Mouse (Mus musculus) Patski (cell line): ENCODE data around the gene Elf5. TPM values are rescaled to one million over a fixed set of nuclear protein-coding genes. Genes with fewer than 3 reads are reported as not detected.

Source experiments
- ATAC-seq: fragments of 100-300 bp; one replicate; pipeline ENCODE4 v1.8.0; 2021
- CTCF ChIA-PET: fragments of 350-600 bp; sonication (Branson Sonifier 250); formaldehyde crosslinking; loops from one replicate; lab custom pipeline; 2022; ENCODE audit warnings: inconsistent platforms; lab: Charles Lee
- POLR2A ChIA-PET: fragments of 350-600 bp; sonication (Branson Sonifier 250); formaldehyde crosslinking; loops from one replicate; lab custom pipeline; 2022; ENCODE audit warnings: antibody characterized with exemption, inconsistent platforms; lab: Charles Lee
- DNase-seq: peaks from one replicate; pipeline ENCODE4 v3.0.0-alpha.2; 2011; ENCODE audit warnings: low read depth, low spot score
- H3K27me3 ChIP-seq: fragments of 371-371 bp; one replicate; pipeline ENCODE4 v1.5.1; 2021
- CTCF ChIP-seq: fragments of 100-300 bp; IDR thresholded peaks from one replicate; pipeline ENCODE4 v1.5.1; 2021
- in situ Hi-C: fragments of 300-500 bp; cut with MboI; formaldehyde crosslinking; loops from 3 replicates; pipeline ENCODE4 v1.11.1; 2018; ENCODE audit warnings: low pct_unique_long_range_greater_than_20kb, mixed read lengths
- polyA plus RNA-seq: library from polyadenylated mRNA; unstranded; gene quantifications from one replicate; pipeline ENCODE4 v1.2.3, GENCODE M21; 2021

The Elf5 gene
- polyA plus RNA-seq, 1 experiment from 2014 or later, result not detected

- in situ Hi-C loops, result loop anchor here (5.0 kb wide), 1 partner anchor 277 kb away; no protein-coding TSS in a partner anchor
Observed at GRCm38 (mm10) chr2:103465429-103465828, 53.9 kb downstream of the Elf5 start.

GRCm38 (mm10) chr2:103466272-103466671, 54.8 kb downstream of the Elf5 start:
- no peak for TF ChIP-seq CTCF
- in situ Hi-C loops, result loop anchor here (5.0 kb wide), 1 partner anchor 276 kb away; no protein-coding TSS in a partner anchor
- ChIA-PET POLR2A (no interaction called here), CTCF (interaction anchor here (0.8 to 4.3 kb wide), 5 partner anchors 9 to 80 kb away, joined by 3 to 16 read pairs (median 5); no protein-coding TSS in a partner anchor)
- H3K27me3 ChIP-seq, result no peaks in the 10 kb centered on the region
- ATAC-seq (no peak), DNase-seq (no peak)

More at GRCm38 (mm10) chr2:103465429-103465828, 53.9 kb downstream of the Elf5 start:
- ChIA-PET CTCF (interaction anchor here (1.1 to 4.3 kb wide), 4 partner anchors 10 to 81 kb away, joined by 3 to 16 read pairs (median 5); no protein-coding TSS in a partner anchor), POLR2A (no interaction called here)
- ATAC-seq, result no peak
- no peaks in the 10 kb centered on the region for H3K27me3 ChIP-seq
- no peak for DNase-seq
- no peak for TF ChIP-seq CTCF

GRCm38 (mm10) chr2:103466984-103467588, 55.6 kb downstream of the Elf5 start:
- no peak for TF ChIP-seq CTCF
- ATAC-seq (no peak), DNase-seq (no peak)
- CTCF ChIA-PET, result interaction anchor here (0.8 to 4.3 kb wide), 4 partner anchors 10 to 79 kb away, joined by 3 to 16 read pairs (median 4); no protein-coding TSS in a partner anchor
- H3K27me3 ChIP-seq, result no peaks in the 10 kb centered on the region
- in situ Hi-C loops, result loop anchor here (5.0 kb wide), 1 partner anchor 275 kb away; no protein-coding TSS in a partner anchor
- POLR2A ChIA-PET, result interaction anchor here (0.6 kb wide), 1 partner anchor 88 kb away, joined by 3 read pairs; no protein-coding TSS in a partner anchor

- ATAC-seq, result no peak
- in situ Hi-C loops, result no loop called here
- ChIA-PET POLR2A (no interaction called here), CTCF (no interaction called here)
- no peaks in the 10 kb centered on the region for H3K27me3 ChIP-seq
- no peak for TF ChIP-seq CTCF
- DNase-seq, result no peak
Observed at GRCm38 (mm10) chr2:103473362-103473761, 61.9 kb downstream of the Elf5 start.

GRCm38 (mm10) chr2:103476180-103476579, 64.7 kb downstream of the Elf5 start:
- ChIA-PET POLR2A (no interaction called here), CTCF (interaction anchor here (1.1 to 1.3 kb wide), 3 partner anchors 18 to 78 kb away, joined by 3 read pairs; no protein-coding TSS in a partner anchor)
- no peak for TF ChIP-seq CTCF
- DNase-seq, result no peak
- no peak for ATAC-seq
- H3K27me3 ChIP-seq, result no peaks in the 10 kb centered on the region
- in situ Hi-C loops, result no loop called here

- no peaks in the 10 kb centered on the region for H3K27me3 ChIP-seq
- CTCF ChIA-PET, result interaction anchor here (1.3 kb wide), 1 partner anchor 30 kb away, joined by 3 read pairs; no protein-coding TSS in a partner anchor
- in situ Hi-C loops, result no loop called here
- DNase-seq (no peak), ATAC-seq (no peak)
- TF ChIP-seq CTCF, result no peak
- POLR2A ChIA-PET, result no interaction called here
Observed at GRCm38 (mm10) chr2:103476657-103477056, 65.2 kb downstream of the Elf5 start.

- in situ Hi-C loops, result no loop called here
- H3K27me3 ChIP-seq, result no peaks in the 10 kb centered on the region
- DNase-seq, result no peak
- ATAC-seq, result no peak
- CTCF ChIA-PET, result no interaction called here
- POLR2A ChIA-PET, result no interaction called here
- TF ChIP-seq CTCF, result no peak
Observed at GRCm38 (mm10) chr2:103477456-103477855, 66.0 kb downstream of the Elf5 start.

- DNase-seq, result no peak
- CTCF ChIA-PET, result interaction anchor here (0.9 kb wide), 1 partner anchor 9 kb away, joined by 3 read pairs; no protein-coding TSS in a partner anchor
- in situ Hi-C loops, result no loop called here
- ATAC-seq, result no peak
- H3K27me3 ChIP-seq, result no peaks in the 10 kb centered on the region
- POLR2A ChIA-PET, result no interaction called here
- TF ChIP-seq CTCF, result no peak
Observed at GRCm38 (mm10) chr2:103478326-103478725, 66.8 kb downstream of the Elf5 start.

GRCm38 (mm10) chr2:103480240-103480639, 68.8 kb downstream of the Elf5 start:
- ChIA-PET POLR2A (no interaction called here), CTCF (interaction anchor here (0.9 to 2.4 kb wide), 3 partner anchors 12 to 25 kb away, joined by 3 to 8 read pairs (median 3); no protein-coding TSS in a partner anchor)
- no peaks in the 10 kb centered on the region for H3K27me3 ChIP-seq
- TF ChIP-seq CTCF, result no peak
- no peak for DNase-seq
- in situ Hi-C loops, result no loop called here
- ATAC-seq, result no peak

- CTCF ChIA-PET, result interaction anchor here (0.9 to 2.4 kb wide), 3 partner anchors 12 to 25 kb away, joined by 3 to 8 read pairs (median 3); no protein-coding TSS in a partner anchor
- in situ Hi-C loops, result no loop called here
- ATAC-seq, result no peak
- no peak for TF ChIP-seq CTCF
- H3K27me3 ChIP-seq, result no peaks in the 10 kb centered on the region
- POLR2A ChIA-PET, result no interaction called here
- DNase-seq, result no peak
Observed at GRCm38 (mm10) chr2:103480871-103481270, 69.4 kb downstream of the Elf5 start.
